Mouse (Mus musculus) lung, postnatal 14 days (tissue): ENCODE results near the gene Gm13199.

ENCODE experiments used
- DNase-seq: peaks from one replicate; pipeline ENCODE4 v3.0.0; 2021

The Gm13199 gene

DNA sequence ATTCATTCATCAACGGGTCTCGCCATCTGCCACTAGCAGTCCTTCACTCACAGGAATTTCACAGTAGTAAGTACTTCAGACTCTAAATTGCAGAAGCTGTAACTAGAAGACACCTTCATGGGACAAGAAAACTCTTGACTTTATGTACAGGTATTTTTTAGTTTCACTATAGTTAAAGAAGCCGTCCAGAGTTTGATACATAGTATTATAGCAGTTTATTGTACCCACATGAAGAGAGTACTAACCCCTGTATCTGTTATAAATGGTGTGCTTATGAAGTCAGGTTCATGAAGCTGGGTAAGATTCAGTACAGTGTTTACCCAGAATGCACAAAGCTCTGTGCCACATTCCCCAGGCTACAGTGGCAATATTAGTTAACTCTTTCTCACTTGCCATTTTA, at the start of gene Gm13199:
Gene Gm13199 (minus strand): TSS at position 101 of the 400 bp plus-strand sequence.
- DNase-seq = no peak

DNA sequence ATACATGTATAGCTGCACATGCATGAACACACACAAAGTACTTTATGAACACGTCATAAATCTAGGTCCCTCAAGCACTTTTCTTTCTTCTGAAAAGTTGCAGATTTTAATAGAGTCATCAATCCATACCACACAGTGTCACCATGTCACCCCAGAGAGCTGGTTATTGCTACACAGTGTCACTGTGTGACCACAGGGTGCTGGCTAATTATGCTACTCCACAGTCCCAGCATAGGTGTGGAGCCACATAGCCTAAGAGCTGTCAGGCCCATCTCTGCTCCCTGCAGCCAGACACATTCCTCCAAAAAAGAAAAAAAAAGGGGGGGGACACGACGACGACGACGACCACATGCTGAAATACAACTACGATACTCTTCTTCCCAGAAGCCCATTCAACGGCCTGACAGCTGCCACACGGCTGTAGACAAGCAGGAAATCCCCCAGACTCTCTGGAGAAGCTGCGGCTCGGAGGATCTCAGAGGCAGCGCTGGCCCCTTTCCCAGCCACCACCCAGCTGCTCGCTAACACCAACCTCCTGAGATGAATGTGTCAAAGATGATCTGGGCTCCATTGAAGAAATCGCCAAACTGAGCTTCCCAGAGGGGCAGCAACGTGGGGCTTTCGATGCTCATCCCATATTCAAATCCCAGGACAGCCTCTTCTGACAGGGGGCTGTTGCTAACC, 48.7 kb upstream of the Gm13199 start:
- DNase-seq = no peak

DNA sequence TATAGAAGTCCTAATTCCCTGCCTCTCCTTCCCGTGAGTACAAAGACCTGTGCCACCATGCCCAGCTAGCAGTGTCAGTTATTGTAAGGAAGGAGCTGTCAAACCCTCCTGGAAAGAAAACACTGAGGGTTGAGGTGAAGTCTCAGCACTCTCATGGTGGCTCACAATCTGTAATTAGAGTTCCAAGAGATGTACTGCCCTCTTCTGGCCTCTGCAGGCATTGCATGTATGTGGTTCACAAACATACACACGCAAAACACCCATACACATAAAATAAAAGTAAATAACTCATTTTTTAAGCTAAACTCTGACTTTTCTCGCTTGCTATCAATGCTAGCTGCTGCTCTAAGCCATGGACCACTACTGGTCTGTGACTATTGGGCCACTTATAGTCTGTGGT, 43.9 kb upstream of the Gm13199 start:
- peak; percentile 52 for DNase-seq

DNA sequence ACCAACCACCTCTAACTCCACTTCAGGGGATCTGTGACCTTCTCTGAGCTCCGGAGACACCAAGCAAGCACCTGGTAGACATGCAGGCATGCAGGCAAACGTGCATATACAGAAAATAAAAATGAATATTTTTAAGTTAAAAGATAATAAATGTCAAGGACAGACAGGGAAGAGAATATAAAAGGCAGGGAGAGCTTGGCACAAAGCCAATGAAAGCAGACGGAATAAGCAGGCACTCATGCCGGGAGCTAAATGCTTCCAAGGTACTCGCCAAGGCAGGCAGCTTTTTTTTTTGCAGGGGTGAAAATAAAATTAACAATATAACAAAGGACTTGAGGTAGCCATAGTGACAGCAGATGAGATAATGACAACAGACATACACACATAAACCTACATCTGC, 43.4 kb upstream of the Gm13199 start:
- peak; percentile 14 for DNase-seq

DNA sequence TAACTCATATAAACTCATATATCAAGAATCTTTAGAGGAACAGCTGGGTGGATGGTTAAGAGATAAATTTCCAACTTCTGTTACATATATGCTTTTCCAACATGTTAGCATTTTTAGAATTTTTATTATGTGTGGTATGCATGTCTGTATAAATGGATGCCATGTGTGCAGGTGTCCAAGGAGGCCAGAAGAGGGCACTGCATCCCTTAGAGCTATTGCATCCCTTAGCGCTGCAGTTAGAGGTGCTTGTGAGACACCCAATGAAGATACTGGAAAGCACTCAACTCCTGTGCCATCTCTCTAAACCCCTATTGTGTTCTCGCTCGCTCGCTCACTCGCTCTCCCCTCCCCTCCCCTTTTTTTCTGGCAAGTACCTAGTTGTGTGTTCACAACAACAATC, 37.4 kb upstream of the Gm13199 start:
- DNase-seq = peak; percentile 42

DNA sequence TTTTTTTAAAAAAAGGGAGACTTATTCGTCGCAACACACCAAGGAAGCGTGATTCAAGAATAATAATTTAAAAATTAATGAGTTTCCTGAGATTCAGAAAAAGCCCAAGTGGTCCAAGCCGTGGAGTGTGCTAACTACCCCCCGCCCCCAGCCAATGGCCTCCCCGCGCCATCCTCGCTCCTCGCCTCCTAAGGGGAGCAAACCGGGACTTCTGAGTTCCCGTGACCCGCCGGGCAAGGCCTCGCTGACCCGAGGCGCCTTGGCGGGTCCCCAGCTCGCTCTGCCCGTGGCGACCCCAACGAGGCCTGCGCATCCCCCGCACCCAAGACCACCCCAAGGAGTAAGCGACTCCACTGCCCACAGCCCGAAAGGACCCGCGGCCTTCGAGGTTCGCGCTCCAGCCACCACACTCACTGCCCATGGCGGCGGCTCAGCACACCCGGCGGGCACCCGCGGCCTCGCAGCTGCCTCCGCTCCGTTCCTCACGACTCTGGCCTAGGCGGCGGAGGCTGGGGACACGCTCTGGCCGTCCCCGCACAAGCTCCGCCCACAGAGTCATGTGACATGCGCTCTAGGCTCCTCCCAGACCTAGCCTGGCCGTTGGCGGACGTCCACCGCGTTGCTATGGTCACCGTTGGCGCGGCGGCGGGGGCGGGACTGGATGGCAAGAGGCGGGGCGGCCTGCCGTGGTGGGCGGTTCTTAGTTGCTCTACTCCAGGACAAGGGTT, 32.3 kb upstream of the Gm13199 start, which contains the start of gene Sec61a2:
Gene Sec61a2 (minus strand): TSS at position 590 of the 728 bp plus-strand sequence.
- DNase-seq = peak; percentile 100

DNA sequence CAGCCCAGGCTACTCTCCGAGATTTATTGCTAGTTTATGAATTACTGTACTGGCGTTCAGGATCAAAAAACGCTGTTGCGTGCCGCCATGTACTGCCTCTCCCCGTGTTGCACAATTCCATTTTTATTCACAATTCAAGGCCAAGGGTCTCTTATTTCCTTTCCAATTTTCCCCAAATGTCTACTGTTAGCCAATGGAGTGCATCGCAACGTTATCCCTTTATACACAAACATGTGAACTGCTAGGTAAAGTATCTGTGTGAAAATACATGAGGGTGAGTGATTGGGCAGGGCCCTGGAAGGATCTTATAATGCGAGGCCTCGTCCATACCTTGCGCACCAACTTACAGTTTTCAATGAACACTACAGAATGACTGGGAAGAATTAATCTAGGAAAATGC, 31.6 kb upstream of the Gm13199 start:
- DNase-seq = no peak

DNA sequence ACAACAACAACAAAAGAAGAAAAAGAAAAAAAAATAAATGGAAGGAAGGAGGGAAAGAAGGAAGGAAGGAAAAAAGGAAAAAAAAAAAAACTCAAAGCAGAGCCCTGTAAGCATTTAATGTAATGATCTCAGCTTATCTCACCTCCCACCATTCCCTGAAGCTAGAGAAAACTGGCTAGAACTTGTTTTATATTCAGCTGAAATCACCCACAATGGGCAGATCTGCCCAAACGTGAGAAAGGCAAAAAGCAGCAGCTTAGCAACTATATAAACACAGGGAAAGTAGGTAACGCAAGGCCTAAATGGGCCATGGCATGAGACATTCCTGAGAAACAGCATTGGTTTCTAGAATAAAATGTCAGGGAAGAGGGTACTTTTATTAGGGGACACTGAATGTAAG, 26.7 kb upstream of the Gm13199 start:
- no peak for DNase-seq

DNA sequence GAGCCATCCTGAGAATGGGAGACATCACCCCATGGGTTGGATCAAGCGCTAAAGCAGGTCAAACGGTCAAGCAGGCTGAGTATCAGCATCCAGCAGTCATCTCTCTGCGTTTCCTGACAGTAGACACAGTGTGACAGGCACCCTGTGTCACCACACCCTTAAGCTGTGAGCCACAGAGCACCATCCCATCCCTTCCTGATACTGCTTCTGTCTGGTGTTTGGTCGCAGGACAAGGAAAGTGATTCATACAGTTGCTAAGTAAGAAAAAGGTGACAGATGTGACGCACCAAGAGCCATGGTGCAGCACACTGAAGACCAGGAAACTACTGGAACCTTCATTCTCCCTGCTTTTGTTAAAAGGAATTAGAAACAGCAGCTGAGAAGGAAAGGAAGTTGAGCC, 26.1 kb upstream of the Gm13199 start:
- no peak for DNase-seq

DNA sequence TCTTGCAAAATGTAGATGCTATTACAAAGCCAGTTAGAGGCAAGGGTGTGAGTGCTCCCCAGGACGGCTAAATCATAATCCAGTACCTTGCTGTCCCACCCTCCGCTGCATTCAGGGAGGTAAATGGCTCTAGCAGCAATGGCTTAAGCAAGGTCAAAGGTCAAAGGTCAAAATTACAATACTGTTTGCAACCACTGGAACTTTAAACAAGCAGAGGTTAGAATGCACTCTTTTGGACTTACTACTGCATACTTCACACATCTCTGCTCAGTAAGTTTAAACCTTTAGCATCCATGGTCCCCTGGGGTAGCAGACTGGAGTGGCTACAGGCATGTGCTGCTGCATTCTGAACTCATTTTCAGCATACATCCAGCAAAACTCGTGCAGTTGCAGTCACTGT, 14.7 kb upstream of the Gm13199 start:
- no peak for DNase-seq

DNA sequence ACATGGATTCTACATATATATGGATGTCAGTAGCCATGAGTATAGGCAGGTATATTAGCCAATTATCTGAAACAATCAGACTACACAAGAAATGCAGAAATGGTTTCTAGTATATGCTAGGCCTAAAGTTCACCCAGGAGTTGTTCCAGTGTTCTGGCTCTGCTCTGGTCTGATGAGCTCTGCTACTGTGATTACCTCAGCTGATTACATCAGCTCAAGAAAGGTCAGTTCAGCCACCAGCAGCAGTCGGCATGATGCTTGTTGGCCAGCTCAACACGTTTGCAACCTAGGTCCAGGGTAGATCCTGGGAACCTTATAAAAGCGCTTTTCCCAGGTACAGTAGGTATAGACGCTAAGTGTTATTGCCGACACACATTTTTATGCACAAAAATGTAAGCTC, 7.0 kb upstream of the Gm13199 start:
- DNase-seq = no peak

DNA sequence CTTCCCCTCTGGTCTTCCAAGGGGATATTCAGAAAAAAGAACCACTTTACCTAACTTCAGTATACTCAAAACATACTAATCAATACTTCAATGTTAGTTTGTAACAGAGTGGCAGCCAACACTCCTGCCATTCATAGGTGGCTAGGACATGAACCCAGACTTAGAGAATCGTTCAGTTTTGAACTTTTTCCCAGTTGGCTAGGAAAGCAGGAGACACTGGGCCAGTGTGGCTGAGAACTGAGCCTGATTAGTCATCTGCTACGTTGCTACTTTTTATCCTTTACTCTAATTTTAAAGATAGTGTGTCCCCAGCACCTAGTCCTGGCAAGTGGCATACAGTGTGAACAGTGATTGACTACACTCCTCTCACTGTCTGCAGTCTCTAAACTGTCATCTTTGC, 4.9 kb upstream of the Gm13199 start:
- no peak for DNase-seq

DNA sequence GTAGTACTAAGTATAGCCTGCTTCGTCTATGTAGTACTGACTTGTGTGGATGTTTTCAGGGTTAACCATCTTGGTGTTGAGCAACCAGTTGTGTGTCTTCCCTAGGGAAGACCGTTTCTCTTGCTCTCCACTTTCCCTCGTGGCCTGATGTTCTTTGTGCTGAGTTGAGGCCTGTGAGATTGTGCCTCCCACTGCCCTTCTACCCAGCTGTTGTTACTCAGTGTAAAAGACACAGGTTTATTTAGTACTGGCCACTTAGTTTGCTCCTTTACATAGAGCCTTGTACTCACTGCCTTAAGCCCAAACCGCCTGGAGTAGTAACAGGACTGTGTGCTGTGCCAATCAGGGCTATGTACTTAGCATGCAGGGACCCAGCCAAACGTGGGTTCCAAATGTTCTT, 10.9 kb downstream of the Gm13199 start:
- no peak for DNase-seq

DNA sequence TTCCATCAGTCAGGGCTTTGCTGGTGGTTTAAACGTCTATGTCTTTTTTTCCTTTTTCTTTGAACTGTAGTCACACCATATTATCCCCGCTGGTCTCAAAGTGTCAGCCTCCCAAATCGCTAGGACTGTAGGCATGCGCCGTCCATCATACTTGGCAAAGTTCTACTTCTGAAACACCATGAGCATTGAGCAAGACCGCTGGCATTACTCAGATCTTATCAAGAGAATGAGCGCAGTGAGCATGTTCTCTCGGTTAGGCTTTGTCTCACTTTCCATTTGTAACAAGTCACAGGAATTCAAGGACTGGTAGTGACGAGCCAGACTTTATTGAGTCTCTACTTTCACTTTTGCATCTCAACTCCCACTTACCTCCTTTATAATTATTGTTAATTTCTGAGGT, 11.6 kb downstream of the Gm13199 start:
- no peak for DNase-seq

DNA sequence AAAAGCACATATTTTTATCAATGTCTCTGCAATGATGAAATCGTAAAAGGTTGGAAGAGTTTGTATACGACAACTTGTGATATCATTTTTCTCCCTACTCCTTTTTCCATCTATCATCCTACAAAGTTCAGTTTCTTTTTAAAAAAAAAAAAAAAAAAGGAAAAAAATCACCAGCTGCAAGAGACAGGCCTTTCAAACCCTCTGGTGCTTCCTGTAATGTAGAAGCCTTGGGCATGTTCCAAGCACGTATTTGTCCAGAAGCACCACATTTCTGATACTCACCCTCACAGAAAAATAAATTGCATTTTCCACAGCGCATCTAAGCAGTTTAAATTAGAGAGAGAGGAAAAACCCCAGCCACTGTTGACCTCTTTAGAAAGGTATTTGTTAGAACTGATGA, 16.9 kb downstream of the Gm13199 start:
- no peak for DNase-seq

DNA sequence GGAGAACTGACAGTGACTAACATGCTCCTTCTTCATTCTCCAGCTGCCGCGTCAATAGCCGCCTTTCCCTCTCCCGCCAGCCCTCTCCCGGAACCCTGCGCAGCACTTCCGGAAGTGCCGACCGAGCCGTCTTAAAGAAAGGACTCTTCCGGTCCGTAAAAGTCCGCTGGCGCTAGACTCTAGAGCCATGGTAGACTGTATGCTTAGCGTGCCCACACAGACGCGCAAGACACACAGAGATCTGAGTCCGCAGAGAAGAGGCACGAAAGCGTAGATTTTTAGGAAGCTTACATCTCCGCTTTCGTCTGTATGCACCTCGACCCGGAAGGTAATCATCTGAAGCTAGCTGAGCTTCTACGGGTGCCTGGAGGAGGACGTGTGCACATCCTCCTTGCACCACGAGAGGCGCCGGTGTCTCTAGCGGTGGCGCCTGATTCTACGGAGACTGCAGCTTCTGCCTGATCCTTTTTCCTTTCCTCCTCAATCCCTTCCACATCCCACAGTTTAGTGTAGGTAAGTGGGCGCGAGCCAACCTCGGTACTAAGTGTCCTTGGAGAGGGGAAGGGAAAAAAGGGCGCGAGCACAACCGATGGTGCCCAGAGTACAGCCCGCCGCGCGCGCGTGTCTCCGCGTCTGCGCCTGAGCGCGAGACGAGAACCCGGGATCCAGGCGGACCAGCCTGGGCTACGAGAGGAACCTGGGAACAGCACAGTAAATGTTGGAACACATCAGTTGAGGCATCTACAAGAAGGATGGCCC, 17.7 kb downstream of the Gm13199 start, which contains the start of the genes Nudt5 and Cdc123:
Gene Nudt5 (plus strand): TSS at position 147 of the 759 bp plus-strand sequence.
Gene Cdc123 (minus strand): TSS at position 292 of the 759 bp plus-strand sequence.
- peak; percentile 83 for DNase-seq

DNA sequence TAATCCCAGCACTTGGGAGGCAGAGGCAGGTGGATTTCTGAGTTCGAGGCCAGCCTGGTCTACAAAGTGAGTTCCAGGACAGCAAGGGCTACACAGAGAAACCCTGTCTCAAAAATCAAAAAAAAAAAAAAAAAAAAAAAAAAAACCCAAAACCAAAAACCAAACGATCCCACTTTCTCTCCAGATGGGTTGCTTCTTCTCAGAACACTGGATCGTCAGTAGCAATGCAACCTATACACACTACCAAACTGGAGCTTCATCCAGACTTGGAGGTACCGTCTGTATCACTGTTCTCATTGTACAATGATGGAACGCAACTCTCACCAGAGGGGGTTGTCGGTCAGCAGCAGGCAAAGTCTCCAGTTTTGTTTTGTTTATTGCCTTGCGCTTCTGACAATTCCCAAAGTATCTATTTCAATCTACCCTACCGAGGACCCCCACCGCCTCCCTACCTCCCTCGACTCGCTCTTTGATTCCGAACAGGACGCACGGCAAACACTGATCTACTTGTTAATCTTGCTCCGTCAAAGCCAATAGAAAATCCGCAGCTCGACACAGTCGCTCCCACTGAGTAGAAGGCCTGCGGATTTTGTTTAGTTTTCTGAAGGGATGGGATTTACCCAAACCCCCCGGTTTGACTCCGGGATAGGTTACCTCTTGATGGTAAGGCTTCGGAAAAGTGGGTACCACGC, 18.4 kb downstream of the Gm13199 start:
- DNase-seq = no peak

DNA sequence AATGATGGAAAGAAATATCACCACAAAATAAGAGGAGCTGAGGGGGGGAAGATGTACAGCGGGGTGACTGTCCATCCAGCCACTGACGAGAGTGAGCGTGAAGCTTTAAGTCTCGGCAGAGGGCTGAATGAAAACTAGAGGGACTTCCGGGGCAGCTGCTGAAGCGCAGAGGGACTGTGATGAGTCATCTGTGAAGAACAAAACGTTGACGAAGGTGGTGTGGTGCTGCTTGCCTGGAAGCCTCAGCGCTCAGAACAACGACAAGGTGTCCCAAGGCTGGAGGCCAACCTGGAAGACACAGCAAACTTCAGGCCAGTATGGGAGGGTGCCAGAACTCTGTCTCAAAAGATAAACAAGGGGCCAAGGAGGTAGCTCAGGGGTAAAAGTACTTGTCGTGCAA, 21.9 kb downstream of the Gm13199 start:
- no peak for DNase-seq

DNA sequence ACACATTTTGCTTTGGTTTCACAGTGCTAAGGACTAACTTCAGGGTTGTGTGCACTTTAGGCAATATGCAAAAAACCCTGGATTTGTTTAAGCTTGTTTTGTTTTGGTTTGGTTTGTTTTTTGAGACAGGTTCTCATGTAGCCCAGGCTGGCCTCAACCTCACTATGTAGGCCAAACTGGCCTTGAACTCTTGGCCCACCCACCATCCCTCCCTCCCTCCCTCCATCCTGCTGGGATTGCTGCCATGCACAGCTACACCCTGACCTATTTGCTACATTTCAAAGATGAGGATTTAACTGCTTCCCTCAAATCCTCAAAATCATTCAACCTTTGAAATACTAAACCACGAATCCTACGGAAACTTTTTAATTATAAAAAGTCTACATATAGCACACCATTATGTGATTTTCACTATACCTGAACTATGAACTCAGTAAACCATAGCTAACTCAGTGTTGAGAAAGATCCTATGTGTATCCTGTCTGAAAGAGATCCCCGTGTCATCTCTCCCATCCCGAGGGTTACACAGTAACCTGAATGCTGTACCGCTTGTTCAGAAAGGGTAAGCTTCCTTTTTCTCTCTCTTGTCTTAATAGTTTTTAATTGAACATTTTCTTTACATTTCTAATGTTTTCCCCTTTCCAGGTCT, 37.3 kb downstream of the Gm13199 start:
- DNase-seq = no peak

DNA sequence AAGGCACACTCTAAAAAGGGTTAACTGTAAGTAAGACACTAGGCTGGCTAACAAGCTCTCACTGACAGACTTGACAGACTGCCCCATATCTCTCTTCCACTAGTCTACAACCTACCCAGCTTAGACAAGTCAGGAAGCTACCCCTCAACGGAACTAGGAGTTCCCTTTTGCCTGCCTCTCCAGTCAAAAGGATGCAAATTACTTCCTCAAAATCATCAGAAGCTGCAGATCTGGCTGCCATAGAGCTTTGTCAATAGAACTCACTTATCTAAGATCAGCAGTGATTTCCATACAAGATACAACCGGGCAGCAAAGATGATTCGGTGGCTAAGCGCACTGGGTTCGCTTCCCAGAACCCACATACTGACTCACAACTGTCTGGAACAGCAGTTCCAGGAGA, 38.0 kb downstream of the Gm13199 start:
- no peak for DNase-seq

DNA sequence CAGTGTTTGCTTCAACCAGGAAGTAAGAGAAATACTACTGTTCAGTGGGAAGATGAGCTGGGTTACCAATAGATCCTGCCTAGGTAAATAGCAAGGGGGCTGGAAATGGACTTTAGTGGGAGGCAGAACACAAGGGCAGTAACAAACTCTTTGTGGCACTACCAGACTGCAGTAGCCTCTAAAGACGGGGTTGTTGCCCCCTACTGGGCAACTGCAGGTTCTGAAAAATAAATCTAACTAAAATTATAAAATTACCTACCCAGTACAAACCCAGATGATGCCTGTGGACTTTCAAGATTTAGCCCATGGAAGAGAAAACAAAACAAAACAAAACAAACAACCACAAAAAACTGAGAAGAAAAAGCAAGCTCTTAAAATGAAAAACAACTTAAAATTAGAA, 38.5 kb downstream of the Gm13199 start:
- DNase-seq = no peak

DNA sequence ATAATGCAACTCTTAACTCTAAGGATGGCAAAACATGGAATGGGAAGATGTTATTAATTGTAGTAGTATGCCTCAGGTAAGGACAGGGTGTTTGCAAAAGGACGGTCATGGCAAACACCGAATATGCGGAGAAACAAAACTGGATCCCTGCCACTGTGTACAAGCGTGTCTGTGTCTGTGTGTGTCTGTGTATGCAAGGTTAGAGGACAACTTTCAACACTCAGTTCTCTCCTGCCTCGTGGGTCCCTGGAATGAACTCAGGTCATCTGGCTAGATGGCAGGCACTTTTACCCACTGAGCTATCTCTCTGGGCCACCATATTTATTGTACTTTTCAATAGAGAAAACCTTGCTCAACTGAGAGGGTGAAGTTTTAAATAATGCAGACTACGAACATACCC, 40.3 kb downstream of the Gm13199 start:
- DNase-seq = no peak

DNA sequence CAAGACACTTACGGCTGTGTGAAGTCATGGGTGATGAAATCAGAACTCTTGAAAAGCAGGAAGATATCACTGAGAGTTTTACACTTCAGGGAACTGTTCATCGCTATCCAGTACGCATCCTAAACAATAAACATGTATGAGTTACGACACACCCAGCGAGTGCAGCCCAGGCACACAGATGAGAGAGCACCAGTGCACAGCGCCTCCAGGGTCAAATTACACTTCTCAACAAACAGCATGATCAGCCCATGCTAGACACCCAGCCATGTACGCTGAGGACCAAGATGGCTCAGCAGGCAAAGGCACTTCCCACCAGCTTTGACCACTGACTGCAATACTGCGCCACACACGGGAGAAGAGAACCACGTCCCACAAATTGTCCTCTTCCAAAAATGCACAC, 41.5 kb downstream of the Gm13199 start:
- DNase-seq = no peak
